Mouse (Mus musculus): ENCODE measurements at regions not wholly inside any gene's neighbourhood (a gene's known extent, or its start where the extent isn't known, plus 50 kb on each side); places are given as distances from the start of the nearest gene placed in this dataset.
"Not testable (repeated sequence)": the region's sequence is repeated elsewhere in the genome, so short reads cannot be mapped to it uniquely, and the experiment has no call there.

DNA sequence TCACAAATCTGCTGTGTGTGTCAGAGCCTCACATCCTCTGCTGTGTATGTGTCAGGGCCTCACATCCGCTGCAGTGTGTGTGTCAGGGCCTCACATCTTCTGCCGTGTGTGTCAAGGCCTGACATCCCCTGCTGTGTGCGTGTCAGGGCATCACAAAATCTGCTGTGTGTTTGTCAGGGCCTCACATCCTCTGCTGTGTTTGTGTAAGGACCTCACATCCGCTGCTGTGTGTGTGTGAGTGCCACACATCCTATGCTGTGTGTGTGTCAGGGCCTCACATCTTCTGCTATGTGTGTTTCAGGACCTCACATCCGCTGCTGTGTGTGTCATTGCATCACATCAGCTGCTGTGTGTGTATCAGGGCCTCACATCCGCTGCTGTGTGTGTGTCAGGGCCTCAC is 63.3 kb downstream of the Asmt start:
- not testable (repeated sequence) for ATAC-seq

DNA sequence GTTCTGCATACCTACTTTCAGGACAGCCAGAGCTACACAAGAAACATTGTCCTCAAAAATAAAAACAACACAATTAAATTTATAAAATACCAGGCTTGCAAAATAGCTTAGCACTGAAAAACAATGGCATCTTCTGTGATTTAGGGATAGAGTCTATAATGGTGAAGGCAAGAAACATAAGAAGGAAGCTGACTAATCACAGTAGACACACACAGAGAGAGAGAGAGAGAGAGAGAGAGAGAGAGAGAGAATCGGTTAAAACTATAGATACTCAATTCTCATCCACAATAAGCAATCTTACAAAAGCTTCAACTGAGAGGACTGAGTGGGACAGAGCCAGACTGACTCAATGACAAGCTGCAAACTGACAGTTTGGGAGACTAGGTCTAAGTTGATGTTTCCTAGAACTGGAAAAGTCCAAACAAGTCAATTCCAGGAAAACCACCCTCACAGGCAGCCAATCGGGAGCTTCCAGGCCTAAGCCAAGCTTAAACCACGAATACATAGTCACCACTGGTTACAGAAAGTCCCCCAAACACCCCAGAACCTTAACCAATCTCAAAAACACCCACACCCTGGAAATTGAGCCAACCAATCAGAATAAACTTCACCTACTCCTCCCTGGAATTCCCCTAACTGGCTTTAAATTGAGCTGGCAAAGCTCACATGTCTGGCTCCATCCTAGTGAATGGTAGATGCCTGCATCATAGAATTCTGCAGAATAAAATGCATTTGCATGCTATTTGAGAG is 81.2 kb downstream of the Asmt start:
- ATAC-seq: peak; percentile 73
